Mouse (Mus musculus): ENCODE data around the gene Arl4c.

Arl4c gene

DNA sequence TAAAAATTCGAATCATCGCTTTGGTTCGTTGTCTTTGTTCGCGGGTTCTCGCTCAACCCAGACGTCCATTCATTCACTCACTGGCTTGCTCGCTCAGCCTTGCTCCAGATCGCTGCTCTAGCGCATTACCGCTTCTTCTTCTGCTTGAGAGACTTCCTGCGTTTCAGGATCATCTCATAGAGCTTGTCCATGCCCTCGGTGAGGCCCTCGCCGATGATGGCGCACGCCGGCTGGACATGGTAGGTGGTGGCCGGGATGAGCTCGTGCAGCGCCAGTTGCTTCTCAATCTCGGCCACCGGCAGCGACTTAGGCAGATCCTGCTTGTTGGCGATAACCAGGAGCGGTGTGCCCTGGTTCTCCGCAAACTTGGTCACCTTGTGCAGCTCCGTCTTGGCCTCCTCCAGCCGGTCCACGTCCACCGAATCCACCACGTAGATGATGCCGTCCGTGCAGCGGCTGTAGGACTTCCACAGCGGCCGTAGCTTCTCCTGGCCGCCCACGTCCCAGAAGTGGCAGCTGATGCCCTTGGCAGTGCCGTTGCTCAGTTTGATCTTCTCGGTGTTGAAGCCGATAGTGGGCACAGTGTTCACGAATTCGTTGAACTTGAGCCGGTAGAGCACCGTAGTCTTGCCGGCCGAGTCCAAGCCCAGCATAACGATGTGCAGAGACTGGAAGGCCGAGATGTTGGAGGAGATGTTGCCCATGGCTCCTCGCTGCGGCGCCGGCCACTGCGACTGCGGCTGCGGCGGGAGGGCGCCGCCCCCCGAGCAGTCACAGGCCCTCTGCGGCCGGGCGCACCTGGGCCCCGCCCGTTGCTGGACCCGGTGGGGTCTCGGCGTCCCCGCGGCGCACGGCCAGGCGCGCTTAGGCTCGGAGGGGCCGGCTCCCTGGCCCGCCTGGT lies 810 bp downstream of the Arl4c start:
- peak; percentile 68 for DNase-seq (ENCODE audit: low read depth)

DNA sequence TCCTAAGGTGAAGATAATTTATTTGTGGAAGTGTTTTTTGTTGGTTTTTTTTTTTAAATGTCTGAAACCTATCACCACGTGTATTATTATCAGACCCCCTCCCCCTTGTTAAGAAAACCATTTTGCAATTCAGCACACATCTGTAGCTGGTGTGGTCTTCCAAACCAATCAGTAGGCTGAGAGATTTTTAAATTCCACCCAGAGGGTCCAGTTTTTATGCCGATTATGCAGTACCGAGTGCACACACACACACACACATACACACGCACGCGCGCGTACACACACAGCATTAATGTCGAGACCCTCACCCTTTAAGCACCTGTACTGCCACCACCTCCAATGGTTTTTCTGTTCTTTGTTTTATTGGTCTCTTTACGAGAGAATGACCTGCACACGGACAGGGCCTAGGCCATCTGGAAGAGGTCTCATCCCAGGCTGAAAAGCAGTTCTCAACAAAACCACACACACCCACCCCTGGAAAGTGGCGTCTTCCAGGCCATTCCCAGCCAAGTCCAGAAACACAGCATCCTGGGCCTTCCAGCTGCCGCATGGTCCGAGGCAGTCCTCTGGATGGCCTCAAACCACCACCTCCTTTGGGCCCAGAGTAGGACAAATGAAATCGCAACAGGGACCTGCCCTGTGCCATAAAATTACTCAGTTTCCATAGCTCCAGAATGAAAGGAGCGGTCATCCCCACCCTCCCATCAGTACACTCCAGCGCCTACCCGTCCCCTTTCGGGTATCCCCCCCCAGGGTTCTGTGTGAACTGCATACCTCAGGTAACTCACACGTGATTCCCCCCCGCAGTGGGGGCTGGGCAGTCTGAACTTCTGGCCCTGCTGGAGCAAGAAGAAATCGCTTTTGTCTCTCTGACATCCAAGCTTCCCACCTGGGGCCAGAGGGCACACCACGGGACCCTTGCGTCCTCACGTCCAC lies 1.9 kb downstream of the Arl4c start:
- DNase-seq (ENCODE audit: low read depth), result peak; percentile 84

DNA sequence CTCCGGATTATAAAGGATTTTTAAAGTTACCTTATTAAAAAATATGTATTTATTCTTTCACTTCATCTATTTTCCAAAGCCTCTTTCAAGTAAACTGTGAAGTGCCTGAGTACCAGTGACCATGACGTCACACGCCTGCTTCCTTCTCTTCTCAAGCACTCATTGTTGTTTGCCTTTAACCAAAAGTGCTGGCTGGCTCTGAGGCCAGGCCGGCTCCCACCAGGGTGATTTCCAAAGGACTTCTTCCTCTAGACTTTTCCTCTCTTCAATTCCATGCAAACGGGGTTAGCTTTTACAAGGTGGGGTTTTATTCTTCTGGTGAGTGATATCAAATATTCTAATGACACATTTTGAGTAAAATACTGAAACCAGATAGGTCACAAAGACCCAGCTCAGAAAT lies 2.6 kb downstream of the Arl4c start:
- DNase-seq (ENCODE audit: low read depth), result peak; percentile 85

DNA sequence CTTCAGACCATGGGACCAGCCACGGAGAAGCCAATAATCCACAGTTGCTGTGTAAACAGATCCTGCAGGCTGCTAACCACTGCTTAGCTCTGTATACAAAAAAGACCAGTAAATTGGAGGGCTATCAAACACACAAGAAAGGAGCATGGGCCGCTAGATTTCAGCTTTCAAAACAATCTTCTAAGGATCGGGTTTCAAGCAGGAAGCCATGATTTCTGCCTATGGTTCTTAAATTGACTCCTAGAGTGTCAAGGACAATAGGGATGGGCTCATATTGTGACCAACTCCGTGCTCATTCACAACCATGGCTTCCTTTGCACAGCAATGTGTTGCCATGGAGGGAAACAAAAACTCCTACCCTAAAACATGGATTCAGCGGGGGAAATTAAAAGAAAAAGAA lies 3.1 kb downstream of the Arl4c start:
- DNase-seq (ENCODE audit: low read depth), result no peak

DNA sequence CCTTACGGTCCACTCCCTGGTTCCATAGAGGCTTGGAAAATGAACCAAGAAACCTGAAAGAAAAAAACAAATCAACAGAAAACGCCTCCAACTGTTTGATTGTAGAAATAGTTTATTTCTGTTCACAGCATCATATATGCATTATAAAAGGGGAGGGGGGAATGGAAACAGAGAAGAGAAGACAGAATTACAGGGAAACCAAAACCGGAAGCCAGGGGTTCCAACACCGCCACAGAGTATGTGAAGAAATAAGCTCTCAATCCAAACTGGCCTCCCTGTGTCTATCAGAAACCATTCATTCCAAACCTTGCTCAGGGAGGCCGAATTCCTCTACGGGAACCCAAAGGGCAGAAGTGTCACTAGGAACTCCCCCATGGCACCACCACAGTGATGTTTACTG lies 3.9 kb downstream of the Arl4c start:
- DNase-seq (ENCODE audit: low read depth), result peak; percentile 67

DNA sequence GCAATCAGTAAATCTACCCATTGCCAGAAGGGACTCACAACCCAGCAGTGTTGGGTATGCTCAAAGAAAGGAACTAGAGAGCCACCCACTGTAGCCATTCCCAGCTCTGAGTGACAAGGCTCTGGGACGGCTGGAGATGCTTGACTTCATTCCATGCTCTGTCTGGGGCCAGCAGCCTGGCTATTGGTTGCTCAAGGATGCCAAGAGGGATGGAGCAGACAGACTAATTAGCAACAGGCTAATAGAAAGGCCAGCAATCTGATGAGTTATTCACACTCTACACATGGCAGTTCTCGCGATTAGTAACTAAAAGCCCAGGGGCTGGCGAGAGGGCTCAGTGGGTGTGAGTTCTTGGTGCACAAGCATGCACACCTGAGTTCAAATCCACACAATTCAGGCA lies 5.6 kb downstream of the Arl4c start:
- no peak for DNase-seq (ENCODE audit: low read depth)

DNA sequence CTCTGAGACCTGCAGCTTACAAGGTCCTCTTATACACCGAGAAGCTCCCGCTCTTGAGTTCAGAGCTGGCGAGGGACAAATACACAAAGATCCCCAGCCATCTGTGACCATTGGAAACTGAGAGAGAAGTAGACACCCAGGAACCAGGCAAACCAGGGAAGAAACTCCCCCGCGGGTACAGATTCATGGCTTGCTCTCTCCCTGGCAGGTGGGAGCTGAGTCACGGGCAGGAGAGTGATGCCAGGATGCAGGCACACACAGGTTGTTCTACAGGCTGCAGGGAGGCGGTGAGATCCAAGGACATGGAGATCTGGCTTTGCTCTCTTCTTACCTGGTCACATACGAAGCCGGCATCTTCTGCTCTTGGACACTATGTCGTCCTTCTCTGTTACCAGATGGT lies 7.7 kb downstream of the Arl4c start:
- no peak for DNase-seq (ENCODE audit: low read depth)

DNA sequence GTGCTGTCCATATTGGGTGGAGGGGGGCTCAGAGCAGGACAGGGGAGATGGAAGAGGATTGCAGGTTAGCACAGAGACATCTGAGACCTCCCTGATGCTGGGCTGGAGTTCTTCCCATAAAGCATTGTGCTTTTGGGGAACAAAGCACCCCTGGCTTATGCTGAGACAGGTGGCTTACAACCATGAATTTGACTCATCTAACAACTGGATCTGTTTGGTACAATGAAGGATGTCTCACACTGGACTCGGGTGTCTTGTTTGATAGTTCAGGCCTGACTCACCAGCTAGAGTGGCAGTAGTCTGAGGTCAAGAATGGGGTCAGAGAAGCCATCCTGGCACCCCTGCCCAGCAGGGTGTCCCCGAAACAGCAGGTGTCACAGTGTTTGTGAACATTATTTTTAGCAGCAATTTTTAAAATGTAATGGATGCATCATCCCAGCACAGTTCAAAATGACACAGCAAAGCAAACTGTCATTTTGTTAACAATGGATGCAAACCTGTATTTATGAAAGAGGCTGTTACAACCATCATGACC lies 9.7 kb downstream of the Arl4c start:
- no peak for DNase-seq (ENCODE audit: low read depth)

DNA sequence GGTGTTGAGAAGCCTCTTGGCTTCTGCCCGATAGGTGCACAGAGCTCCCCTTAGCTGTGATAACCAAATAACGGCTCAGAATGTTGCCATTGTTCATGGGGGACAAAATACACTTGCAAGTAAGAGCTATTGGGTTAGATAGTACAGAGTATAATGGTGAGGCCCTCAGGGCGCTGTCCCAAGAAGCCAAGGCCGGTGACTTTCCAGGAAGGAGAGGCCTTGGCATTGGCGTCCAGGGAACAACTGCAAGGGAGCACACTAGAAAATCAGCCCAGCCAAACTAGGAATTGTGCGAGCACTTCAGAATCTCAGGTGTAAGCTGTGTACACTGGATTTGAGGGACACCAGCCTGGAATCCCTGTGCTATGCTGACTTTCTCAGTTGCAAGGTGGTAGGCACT lies 11.4 kb downstream of the Arl4c start:
- DNase-seq (ENCODE audit: low read depth), result no peak

DNA sequence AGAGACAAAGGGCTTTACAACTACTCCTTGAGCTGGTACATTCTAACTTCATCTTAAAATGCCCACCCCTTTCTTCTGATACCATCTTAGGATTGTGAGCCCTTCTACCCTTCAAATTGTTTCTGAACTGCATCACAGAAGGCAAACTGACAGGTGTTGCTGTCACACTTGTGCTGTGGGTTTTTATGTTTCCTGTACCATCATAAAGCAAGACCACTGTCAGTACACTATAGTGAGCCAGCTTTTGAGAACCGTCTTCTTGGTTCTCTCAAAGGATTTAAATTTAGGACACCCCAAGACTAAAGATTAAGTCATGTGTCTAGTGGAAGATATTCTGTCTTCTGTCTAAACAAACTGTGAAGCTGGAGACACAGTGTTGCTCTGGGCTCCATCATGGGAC lies 17.3 kb downstream of the Arl4c start:
- DNase-seq (ENCODE audit: low read depth), result no peak

DNA sequence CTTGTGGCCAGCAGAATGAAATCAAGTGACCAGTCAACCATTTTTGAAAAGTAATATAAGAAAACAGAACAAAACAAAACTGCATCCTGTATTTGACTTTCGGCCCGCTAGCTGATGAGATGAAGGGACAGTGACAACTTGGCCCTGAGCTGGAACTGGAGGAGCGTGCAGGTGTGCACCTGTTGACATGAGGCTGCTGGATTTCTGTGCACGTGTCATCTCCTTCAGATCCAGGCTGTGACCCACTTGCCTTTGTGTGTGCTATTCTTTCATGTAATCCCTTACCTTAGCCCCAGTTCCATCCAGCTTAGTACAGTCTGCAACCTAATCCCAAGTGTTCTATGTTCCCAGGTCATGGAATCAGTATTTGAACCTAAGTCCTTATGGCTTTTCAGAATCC lies 20.4 kb downstream of the Arl4c start:
- DNase-seq (ENCODE audit: low read depth), result no peak

DNA sequence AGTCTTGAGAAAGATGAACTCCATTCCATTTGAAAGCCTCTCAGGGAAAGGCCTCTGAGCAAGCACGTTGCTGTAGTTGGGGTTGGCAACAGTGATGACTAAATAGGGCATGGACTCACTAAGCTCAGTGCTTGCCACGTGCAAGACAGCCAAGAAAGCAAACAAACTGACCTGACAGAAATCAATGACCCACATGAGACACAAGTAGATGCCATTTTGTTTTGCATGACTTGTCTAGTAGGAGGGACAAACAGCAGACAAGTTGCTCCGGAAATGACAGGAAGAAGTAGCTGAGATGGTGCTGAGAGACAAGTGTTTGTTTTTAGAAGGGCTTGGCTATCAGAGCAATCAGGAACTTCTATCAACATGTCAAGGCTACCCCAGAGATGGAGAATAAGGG lies 21.2 kb downstream of the Arl4c start:
- DNase-seq (ENCODE audit: low read depth), result peak; percentile 53

DNA sequence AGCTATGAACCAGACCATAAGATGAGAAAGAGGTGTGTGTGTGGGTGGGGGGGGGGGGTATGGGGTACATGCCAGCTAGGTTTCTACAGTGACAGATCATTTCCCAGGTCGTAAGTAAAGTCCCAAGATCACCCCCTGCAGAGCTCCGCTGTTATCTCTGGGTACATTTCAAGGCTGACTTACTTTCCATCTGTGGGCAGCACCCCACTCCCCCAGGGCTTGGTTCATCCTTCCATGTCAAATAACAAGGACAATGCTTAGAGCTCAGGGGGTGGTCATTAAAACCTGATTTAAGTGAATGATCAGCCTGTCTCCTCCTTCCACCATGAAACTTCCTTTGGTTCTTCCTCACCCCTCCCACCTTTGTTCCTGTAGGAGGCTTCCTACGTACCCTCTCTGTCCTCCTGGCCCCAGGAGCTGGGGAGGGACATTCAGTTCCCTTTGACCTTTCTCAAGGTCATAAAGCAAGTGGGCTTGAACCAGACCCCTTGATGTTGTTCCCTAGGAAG lies 23.7 kb downstream of the Arl4c start:
- no peak for DNase-seq (ENCODE audit: low read depth)

DNA sequence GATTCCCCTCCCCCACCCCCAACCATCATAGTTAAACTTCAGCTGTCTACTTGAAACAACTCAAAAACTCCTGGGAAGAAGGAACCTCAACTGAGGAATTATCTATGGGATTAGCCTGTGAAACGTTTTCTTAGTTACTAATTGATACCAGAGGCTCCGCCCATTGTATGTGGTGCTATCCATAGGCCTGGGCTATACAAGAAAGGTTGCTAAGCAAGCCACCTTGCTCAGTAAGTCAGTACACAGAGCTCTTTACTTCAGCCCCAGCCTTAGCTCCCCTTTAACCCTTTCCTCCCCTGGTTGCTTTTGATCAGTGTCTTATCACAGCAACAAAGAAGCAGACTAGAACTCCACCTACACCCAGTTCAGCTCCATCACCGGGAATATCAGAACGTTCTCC lies 31.2 kb downstream of the Arl4c start:
- no peak for DNase-seq (ENCODE audit: low read depth)

DNA sequence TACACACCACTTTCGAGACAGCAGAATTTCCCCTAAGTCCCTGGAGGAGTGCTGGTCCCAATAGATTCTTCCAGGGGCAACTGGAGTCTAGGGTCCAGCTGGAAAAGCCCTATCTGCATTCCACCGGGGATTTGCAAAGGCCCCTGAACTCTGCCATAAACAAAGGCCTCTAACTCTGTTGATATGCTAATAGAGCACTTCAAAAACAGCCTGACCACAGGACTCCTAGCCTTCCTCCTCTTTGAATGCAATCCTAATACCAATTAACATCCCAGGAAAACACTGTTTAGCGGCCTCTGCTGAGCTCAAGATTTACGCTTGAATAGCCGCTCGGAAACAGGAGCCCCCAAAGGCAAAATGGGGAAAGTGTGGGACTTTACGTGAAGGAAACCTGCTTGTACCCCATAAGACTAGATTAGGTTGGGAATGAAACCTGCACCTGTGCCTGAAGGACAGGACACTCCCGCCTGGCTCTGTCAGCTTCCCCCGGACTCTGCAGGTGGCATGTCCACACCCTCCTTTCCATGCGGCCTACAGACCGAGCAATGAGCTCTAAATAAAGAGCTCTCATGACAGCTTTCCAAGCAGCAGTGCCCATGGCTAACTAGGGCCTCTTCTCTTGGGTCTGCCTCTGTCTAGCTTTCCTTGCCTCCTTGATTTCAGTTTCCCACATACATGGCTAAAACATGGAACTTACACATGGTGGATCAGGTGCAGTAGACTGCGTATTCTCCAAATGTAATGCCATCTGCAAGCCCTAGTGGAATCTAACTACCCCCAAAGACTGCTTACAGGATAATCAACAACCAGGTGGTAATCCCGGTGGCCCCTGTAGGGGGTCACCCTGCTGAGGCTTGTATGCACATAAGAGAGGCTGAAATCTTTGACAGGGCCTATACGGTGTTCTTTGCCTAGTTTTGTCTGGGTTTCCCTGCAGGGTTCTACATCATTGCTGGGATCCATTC lies 32.9 kb downstream of the Arl4c start:
- no peak for DNase-seq (ENCODE audit: low read depth)

DNA sequence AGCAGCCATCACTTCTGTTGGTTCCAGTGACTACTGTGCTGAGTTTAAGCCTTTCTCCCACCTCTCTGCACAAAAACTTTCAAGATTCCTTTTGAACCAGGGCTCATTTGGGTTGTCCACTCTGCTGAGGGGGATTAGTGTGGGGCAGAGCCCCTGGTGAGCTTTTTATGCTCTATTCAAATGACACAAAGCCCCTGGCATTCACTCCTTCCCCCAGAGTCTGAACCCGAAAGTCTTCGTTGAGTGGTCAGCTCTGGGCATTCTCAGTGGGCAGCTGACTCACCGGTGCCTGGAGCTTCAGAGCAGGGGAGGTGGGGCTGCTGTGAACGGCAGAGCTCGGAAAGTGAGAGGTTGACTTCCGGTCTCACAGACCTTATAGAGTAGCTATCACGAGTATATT lies 33.7 kb downstream of the Arl4c start:
- DNase-seq (ENCODE audit: low read depth), result no peak

DNA sequence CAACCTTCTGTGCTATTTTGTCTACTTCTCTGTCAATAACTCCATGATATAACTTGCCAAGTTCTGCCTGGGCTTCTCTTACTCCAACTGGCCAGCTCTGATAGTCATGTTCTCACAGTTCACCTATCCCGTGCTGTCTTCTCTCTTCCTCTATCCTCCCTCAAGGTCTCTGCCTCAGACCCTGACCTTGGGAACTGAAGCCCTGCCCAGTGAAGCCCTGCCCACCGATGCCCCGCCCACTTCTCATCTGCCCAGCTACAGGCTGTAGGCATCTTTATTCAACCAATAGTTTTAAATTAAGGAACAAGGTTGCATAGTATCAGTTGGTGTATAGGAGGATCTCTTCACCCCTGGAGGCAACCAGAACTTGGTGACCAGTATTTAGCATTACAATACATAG lies 37.4 kb downstream of the Arl4c start:
- no peak for DNase-seq (ENCODE audit: low read depth)

DNA sequence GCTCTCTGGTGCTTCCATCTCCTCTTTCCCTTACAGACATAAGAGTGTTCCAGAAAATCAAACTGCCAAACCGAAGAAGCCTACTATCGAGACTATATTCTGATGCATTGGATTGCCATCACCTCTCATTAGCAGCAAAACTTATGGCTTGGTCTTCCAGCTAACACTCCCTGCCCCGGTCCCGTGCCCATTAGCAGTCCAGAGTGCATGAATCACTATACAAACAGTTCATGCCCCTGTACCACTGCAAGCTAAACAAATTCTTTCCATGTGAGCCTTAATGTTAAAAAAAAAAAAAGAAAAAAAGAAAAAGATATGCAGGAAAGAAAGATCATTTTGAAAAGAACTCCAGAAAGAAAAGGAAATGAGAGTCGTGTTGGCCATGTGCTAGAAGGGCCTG lies 39.3 kb downstream of the Arl4c start:
- no peak for DNase-seq (ENCODE audit: low read depth)

DNA sequence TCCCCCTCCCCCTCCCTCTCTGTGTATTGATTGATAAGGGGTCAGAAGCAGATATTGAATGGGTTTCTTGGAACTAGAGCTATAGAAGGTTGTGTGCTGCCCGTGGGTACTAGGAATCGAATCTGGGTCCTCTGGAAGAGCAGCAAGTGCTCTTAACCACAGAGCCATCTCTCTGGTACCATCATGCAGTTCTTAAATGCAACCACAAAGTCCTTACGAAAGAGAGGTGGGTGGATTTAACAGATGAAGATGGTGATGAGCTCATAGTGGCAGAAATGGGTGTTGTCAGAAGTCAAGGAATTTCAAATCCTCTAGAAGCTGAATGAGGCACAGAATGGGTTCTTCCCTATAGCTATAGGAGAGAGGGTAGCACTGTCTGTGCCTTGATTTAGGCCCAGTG lies 40.8 kb downstream of the Arl4c start:
- DNase-seq (ENCODE audit: low read depth), result peak; percentile 60

DNA sequence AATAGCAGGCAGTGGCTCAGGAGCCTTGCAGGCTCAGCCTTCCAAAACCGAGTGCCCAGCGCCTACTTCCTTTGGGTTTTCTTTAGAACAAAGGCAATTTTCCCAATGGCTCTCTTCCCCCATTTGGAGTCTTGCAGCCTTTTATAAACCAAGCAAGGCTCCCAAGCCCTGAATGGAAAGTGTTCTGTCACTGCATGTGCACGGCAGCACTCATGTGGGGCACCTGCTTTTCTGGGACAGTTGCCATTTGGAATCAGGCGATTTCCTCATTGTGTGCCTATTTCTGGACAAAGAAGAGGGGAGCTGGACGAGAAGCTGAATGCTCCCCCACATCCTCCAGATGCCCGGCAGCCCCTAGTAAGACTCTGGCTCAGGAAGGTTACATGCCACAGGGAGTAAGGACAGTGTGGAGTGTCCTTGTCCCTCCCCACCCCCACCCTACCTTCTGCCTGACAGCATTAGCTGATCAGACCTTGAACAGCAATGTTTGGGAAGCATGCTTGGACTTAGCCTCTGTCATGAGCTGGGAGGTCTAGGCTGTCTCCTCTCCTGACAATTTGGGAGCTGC lies 43.6 kb downstream of the Arl4c start:
- no peak for DNase-seq (ENCODE audit: low read depth)

DNA sequence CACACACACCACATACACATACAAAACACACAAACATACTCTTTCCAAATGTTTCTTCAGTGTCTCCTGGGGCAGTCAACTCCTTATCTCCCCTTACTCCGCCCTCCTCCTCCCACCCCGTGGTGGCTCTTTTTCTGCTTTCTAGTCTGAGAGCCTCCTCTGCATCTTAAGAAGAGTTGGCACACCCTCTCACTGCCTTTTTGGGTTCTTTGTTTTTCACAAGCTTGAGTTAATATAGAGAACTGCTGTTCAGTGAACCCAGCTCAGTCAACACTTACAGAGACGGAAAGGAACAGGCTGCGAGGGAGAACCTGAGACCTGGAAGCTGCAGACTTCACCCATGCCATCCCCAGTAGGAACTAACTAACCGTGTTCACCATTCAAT lies 45.9 kb downstream of the Arl4c start:
- peak; percentile 64 for DNase-seq (ENCODE audit: low read depth)

Measured in induced T-regulatory cell, adult 2 months (primary cell).